In genomic region chr10:68276976-68277441, GRCm38 (mm10) we compare ENCODE assay signal across 8 mouse cellular contexts. TPM values are rescaled to one million over a fixed set of nuclear protein-coding genes. Genes with fewer than 3 reads are reported as not detected.
DNase-seq lines count a peak whose midpoint lies in the region; ATAC-seq lines count a peak whose summit lies in the region.

No protein-coding gene starts in this region.

- ATAC-seq in megakaryocyte progenitor cell, adult 5-6 weeks (replicated peaks; ENCODE audit: poor library complexity) = peak; percentile 15
- no peak for ATAC-seq in erythroid progenitor cell, adult 5-6 weeks (replicated peaks; ENCODE audit: low FRiP score, poor library complexity, severe bottlenecking)

- DNase-seq in Muller cell, postnatal 12 days (ENCODE audit: inconsistent ontology term) = peak; percentile 70
- peak; percentile 80 for DNase-seq in cerebellum, adult 9-10 months
- DNase-seq in gastrocnemius, postnatal 10 days = peak; percentile 58
- peak; percentile 92 for DNase-seq in induced T-regulatory cell, adult 2 months (ENCODE audit: low read depth)
- peak; percentile 70 to 77 for DNase-seq in left cerebral cortex, postnatal 25 days (ENCODE audit: low spot score in 2 of 2)
- DNase-seq in right cerebral cortex, postnatal 4 days = peak; percentile 60

- intact Hi-C loops in left cerebral cortex, postnatal 25 days (cut with DNase I) = loop anchor here (5.0 to 10.0 kb wide), 4 partner anchors 130 to 372 kb away; no protein-coding TSS in a partner anchor

RNA-seq across cellular contexts. Expression of gene Arid5b, which starts 1.5 kb away (rescaled TPM):
- 10 to 100 TPM; 24.8 to 30.5 TPM for total RNA-seq in gastrocnemius, postnatal 10 days (2021)
- total RNA-seq in left cerebral cortex, postnatal 25 days (2021) = 10 to 100 TPM; 27.8 to 29.7 TPM
- total RNA-seq in megakaryocyte progenitor cell, adult 5-6 weeks (2015) = 21.7 and 22.5 TPM in 2 replicates
- total RNA-seq in megakaryocyte progenitor cell, adult 5-6 weeks (2017) = 10.0 and 10.6 TPM in 2 replicates
- total RNA-seq in erythroid progenitor cell, adult 5-6 weeks (2015; ENCODE audit: low replicate concordance) = 7.1 and 7.9 TPM in 2 replicates
- total RNA-seq in erythroid progenitor cell, adult 5-6 weeks (2017; ENCODE audit: low replicate concordance) = 1.9 and 3.9 TPM in 2 replicates
